Mouse (Mus musculus): ENCODE results near the gene Kcnd2.

The Kcnd2 gene

DNA sequence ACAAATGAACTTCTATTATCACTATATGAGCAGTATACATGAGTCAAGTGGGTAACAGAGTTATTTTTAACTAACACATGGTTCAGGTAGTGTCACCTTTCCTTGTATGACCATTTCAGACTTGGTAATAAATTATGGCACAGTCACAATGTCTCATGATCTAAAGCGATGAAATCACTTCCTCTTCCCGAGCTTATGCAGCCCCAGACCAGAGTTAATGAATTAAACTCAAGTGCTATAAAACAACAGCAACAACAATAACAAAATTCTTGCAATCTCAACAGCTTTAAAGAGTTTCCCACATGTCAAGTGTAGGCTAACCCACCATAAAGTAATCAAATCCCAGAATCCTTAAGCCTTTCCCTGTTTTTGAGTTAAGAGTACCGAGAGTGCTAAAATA, 198.4 kb downstream of the Kcnd2 start:
- DNase-seq (ENCODE audit: extremely low read depth, insufficient read length, low spot score) = no peak

DNA sequence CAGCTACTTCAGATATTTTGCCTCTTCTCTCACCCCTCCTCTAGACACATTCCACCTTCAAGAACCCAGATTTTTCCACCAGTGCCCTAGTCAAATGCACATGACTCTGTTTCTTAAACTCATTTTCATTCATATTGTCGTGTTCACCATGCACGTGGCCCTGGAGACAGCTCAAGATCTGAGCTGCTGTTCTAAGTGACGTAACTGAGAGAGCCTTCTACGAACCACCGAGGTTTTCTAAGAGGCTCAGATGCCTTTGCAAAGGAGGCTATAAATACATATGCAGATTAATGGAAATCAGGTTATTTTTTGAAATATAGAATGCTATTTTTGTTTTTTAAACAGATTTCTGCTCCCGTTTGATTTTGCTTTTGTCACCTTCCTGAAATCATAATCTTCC, 202.9 kb downstream of the Kcnd2 start:
- DNase-seq (ENCODE audit: extremely low read depth, insufficient read length, low spot score) = no peak

DNA sequence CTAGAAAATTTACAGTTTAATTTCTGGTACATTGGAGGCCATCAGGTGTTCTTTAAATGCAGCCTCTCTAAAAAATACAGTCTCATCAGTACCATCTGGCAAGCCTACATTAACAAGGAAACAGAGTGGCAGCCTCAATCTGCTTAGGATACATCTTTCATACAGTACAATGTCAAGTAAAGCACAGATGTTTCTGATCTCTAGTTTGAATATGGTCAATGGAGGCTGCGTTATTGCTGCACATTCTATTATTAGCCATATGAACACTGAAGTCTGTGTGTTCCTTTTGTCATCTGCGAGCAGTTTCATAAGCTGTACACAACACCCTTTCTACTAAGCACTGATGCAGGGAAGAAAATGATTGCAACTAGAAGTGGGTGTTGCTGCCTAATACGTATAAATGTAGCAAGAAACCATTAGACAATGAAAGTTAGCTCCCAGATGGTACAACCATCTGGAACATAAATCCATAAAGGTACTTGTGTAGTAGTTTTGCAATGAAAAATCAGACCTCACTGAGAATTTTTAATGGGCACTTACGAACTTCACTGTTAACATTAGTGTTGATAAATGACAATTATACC, 209.0 kb downstream of the Kcnd2 start:
- DNase-seq (ENCODE audit: extremely low read depth, insufficient read length, low spot score) = no peak

DNA sequence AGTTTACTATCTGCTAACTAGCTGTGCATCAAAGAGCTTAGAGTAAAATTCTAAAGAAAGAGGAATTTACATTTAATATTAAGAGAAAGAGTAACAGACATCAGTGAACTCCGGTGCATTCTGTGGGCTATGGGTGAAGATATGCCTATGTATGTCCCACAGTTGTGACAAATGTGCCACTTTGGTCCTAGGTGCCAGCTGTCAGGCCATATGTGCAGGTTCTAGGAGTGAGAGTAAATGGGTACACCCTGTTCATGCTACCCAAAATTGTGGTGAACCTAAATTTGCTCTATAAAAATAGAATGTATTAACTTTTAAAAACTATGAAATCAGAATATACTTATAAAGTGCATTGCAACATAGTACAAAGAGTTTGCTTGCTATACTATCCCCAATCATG, 215.8 kb downstream of the Kcnd2 start:
- no peak for DNase-seq (ENCODE audit: extremely low read depth, insufficient read length, low spot score)

GRCm38 (mm10) chr6:21464719-21465118, 249.4 kb downstream of the Kcnd2 start:
- DNase-seq (ENCODE audit: extremely low read depth, insufficient read length, low spot score) = no peak

DNA sequence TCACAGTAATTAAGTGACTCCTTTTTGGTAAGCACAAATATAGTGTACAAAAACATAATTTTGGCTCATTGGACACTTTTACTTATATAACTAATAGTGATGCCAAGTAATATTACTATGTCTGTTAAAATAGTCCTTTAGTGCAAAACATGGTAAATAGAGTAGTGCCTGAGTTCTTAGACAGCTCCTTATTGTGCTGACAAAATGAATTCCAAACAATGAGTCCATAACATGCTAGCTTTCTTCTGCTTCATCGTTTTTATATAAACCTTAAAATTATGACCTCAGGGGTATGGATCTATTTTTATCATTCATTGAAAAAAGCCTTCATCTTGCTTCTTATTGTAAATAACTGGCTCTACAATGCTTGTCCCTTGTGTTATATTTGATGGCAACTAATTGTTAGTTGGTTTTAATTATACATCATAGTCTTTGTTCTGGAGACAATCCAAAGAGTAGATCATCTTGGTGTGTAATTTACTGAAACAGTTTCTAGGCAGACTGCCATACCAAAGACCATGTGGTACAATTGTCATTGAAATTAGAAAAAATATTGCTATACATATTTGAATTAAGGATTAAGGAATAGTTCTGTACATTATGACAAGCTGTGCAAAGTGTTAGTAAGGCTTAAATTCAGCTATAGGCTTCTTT, 256.7 kb downstream of the Kcnd2 start:
- no peak for DNase-seq (ENCODE audit: extremely low read depth, insufficient read length, low spot score)

DNA sequence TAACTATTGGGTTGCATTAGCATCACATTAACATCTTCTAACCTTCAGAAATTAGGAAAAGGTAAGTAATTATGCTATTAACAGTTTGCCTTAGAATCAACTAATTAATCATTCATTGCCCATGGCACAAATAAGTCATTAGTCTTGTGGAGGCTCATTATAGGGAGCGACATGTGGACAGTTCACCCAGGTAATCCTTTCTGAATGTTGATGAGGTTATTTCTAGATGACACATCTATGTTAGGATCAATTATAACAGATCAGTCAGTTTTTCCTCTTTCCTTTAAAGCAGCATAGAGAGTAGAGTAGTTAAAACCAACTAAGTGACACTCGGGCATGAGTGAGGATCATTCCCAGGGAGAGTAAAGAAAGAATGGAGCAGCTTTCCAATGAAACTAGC, 267.4 kb downstream of the Kcnd2 start:
- DNase-seq (ENCODE audit: extremely low read depth, insufficient read length, low spot score) = no peak

- DNase-seq (ENCODE audit: extremely low read depth, insufficient read length, low spot score) = no peak
Measured at GRCm38 (mm10) chr6:21488536-21488935, 273.2 kb downstream of the Kcnd2 start.

DNA sequence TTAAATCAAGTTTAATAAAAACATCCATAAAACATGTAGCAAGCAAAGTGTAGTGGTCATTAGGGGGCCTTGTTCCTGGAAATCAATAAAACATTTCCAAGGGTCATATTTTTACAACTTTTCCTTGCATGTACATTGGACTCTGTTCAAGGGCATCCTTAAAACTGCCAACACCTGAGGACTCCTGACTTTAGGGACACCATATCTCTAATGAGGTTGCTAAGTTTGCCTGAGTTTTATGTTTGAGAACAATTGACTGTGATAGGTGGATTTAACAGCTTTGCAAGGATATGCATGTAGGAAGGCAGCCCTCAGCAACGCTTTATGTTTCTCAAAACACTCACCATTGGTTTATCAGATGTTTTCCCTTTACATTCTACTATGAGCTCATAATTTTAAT, 287.6 kb downstream of the Kcnd2 start:
- DNase-seq (ENCODE audit: extremely low read depth, insufficient read length, low spot score) = no peak

DNA sequence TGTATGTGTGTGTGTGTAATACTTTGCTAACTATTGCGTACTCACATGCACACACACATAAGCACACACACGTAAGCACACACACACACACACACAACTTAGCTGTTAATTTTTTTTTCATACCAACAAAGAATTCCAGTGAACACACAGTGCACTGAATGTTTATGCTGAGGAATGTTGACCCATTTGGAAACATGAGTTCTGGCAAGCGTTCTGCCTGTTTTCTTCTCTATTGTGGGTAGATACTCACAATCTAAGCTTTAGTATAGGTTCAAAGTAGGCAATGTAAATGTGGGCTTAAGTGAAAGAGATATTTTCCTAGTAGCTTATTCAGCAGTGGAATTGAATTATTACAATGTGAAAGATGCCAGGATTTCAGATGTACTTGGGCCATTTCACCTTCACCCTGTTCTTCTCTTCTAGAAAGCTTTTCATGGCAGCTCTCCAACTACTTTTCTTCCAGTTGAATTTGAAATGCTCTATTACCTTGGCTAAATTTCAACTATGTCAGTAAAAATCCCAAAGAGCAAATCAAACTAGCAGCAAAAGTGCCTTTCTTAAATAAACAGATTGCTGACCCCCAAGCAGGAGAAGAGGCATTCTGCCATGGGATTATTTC, 295.4 kb downstream of the Kcnd2 start:
- no peak for DNase-seq (ENCODE audit: extremely low read depth, insufficient read length, low spot score)

GRCm38 (mm10) chr6:21520351-21520750, 305.0 kb downstream of the Kcnd2 start:
- DNase-seq (ENCODE audit: extremely low read depth, insufficient read length, low spot score) = no peak

- DNase-seq (ENCODE audit: extremely low read depth, insufficient read length, low spot score) = no peak
Measured at GRCm38 (mm10) chr6:21527489-21528074, 312.3 kb downstream of the Kcnd2 start.

GRCm38 (mm10) chr6:21534009-21534408, 318.7 kb downstream of the Kcnd2 start:
- no peak for DNase-seq (ENCODE audit: extremely low read depth, insufficient read length, low spot score)

- DNase-seq (ENCODE audit: extremely low read depth, insufficient read length, low spot score) = no peak
Measured at GRCm38 (mm10) chr6:21534820-21535219, 319.5 kb downstream of the Kcnd2 start.

DNA sequence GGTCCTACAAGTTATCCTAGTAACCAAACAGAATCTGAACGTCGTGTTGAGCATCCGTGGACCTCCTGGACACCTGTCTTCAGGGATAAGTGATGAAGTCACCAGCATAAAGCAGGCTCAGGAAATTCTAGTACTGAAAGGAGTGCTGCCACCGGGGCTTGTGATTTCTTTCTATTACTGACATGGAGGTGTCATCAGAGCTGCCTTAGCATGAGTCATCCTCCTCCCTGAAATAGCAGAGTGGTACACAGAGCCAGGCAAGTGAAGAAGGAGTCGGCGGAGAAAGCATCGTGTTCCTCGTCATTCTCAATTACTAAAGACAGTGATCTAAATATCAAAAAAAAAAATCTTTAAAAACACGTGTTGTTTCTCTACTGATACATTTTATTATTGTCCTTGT, 336.2 kb downstream of the Kcnd2 start:
- DNase-seq (ENCODE audit: extremely low read depth, insufficient read length, low spot score) = no peak

GRCm38 (mm10) chr6:21570964-21571363, 355.7 kb downstream of the Kcnd2 start:
- DNase-seq (ENCODE audit: extremely low read depth, insufficient read length, low spot score) = no peak

- DNase-seq (ENCODE audit: extremely low read depth, insufficient read length, low spot score) = no peak
Measured at GRCm38 (mm10) chr6:21590156-21590555, 374.9 kb downstream of the Kcnd2 start.

DNA sequence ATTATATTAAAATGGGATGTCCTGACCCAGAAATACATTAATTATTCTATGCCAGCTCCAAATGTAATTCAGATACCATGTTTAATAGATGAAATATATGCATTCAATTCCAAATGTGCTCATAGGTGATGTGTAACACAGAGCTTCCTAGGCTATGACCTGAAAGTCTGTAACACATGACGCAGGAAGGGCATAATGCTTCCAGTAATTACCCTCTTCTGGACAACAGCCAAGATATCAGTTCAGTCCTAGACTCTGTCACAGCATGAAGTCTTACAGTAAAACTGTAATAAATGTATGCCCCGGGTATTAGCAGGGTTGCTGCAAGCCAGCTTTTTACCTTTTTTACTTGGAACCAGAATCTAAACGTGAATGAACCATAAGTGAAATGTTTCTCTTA, 382.1 kb downstream of the Kcnd2 start:
- no peak for DNase-seq (ENCODE audit: extremely low read depth, insufficient read length, low spot score)

DNA sequence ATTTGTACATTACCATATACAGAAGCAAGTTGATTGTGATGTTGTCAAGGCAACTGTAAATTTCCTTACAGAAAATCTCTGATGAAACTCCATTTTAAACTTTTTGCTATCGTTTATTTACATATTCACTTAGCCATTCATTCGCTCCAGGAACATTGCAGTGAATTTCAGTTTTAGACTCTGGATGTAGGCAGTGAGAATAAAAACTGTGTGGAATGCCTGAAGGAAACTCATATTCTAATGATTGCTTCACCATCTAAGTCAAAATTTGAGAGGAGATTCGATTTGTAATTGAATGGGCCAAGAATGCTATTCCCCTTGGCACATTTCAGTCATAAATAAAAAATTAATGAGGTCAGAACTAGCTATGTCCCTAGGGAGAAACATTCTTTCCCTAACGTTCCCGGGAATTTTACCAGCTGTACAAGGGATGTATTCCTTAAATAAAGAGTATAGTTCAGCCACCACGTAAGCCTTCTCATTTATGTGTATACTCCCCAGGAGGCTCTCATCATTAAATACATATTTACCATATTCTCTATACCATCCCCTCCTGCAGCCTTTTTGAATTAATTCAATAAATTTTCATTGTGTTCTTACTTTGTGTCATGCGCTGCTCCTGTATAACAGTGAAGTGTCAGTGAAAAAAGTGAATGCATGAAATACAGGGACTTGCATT, 394.2 kb downstream of the Kcnd2 start:
- DNase-seq (ENCODE audit: extremely low read depth, insufficient read length, low spot score) = no peak

DNA sequence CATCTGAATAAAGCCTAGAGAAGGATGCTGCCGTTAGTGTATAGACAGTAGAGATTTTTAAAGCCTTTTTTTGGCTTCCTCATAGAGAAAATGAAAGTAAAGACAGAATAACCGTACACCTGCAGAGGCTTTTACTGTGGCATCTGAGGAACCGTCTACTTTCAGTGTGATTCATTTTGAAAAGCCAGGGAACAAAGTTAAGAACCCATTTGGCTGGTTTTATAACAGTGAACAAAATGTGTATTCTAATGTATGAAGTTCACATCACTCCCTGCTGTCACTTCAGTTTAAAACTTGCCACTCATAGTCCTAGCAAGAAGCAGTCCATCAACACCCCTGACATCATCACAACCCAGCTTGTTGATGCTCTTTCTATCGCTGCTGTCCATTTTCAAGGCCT, 414.7 kb downstream of the Kcnd2 start:
- DNase-seq (ENCODE audit: extremely low read depth, insufficient read length, low spot score) = no peak

GRCm38 (mm10) chr6:21655681-21656080, 440.4 kb downstream of the Kcnd2 start:
- DNase-seq (ENCODE audit: extremely low read depth, insufficient read length, low spot score) = no peak

Measured in 3134 (cell line).